Mouse (Mus musculus) myocyte (in vitro differentiated cells): ENCODE results near the gene C530025M09Rik.

Experiments
- CEBPB ChIP-seq: IDR thresholded peaks from 2 replicates; pipeline ENCODE4 v1.6.1; 2011; ENCODE audit warnings: mild to moderate bottlenecking, moderate library complexity; ENCODE audit not compliant: poor library complexity, insufficient read depth, severe bottlenecking
- E2F4 ChIP-seq: IDR thresholded peaks from one replicate; pipeline ENCODE4 v1.6.1; 2011; ENCODE audit warnings: mild to moderate bottlenecking, control low read depth, moderate library complexity; ENCODE audit not compliant: insufficient read depth
- MYOD1 ChIP-seq, 3 experiments: IDR thresholded peaks; one replicate each; pipeline ENCODE4 v1.6.1; 2011; ENCODE audit warnings: control low read depth in 2 of 3, low read depth in 2 of 3, mild to moderate bottlenecking in 2 of 3, moderate library complexity in 1 of 3; ENCODE audit not compliant: insufficient read length in 2 of 3, control insufficient read depth in 1 of 3
- POLR2A ChIP-seq: IDR thresholded peaks from one replicate; pipeline ENCODE4 v1.6.1; 2011; ENCODE audit warnings: low read depth, mild to moderate bottlenecking, control low read depth, moderate library complexity; ENCODE audit not compliant: insufficient read length
- POLR2AphosphoS2 ChIP-seq: IDR thresholded peaks from one replicate; pipeline ENCODE4 v1.6.1; 2011; ENCODE audit warnings: low read depth, control low read depth; ENCODE audit not compliant: insufficient read length
- TCF12 ChIP-seq: IDR thresholded peaks from one replicate; pipeline ENCODE4 v1.6.1; 2011; ENCODE audit warnings: mild to moderate bottlenecking, control low read depth; ENCODE audit not compliant: poor library complexity, insufficient read depth, severe bottlenecking
- TCF3 ChIP-seq: IDR thresholded peaks from one replicate; pipeline ENCODE4 v1.6.1; 2011; ENCODE audit warnings: low read depth, control low read depth; ENCODE audit not compliant: insufficient read length
- USF1 ChIP-seq: IDR thresholded peaks from one replicate; pipeline ENCODE4 v1.6.1; 2011; ENCODE audit warnings: low read depth, mild to moderate bottlenecking, control low read depth, moderate library complexity

DNA sequence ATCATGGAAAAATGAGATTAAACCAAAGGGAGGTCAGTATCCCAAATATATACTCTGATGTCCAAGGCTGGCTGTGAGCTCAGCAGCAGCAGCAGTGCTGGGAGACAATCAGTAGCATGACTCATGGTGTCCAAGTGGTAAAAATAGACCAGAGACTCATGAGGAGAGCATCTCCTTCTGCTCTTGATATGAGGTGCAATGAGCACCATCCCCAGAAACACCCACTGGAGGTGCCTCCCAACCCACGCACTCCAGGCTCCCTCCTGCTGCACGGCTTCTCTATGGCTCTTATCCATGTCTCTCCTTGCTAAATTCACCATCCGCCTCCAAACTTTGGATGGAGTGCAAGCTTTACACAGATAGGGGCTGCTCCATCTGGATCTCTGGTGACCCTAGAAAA lies 42.3 kb upstream of the C530025M09Rik start:
- TF ChIP-seq E2F4, result no peak
- TF ChIP-seq USF1, result no peak
- TF ChIP-seq MYOD1 (IDR thresholded peaks at IDR 0.05; ENCODE audit: control insufficient read depth in 1 of 3, insufficient read length in 2 of 3, low read depth in 2 of 3), result no peak
- no peak for TF ChIP-seq CEBPB
- no peak for TF ChIP-seq POLR2A
- TF ChIP-seq POLR2AphosphoS2, result no peak
- TF ChIP-seq TCF12, result no peak
- TF ChIP-seq TCF3, result no peak
